Mouse (Mus musculus): Measurements from ENCODE around the gene Gm5678.
"Not testable (repeated sequence)": the region's sequence is repeated elsewhere in the genome, so short reads cannot be mapped to it uniquely, and the experiment has no call there.

The Gm5678 gene

DNA sequence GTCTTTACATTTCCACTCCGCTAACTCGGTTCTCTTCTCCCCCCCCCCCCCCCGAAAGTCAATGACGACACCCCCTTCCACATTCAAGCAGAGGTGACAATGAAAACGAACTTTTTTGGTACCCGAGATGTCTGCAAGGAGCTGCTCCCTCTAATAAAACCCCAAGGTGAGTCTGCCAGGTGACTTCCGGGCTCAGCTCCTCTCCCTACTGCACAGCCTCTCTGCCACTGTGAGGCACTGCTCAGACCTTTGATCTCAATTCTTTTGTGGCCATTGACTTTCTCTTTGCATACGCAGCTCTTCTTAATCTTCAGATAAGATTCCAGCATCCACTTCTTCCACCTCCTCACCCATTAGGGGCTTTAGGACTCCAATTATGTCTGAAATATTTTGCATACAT is 19.2 kb upstream of the Gm5678 start:
- no peak for DNase-seq

- no peak for DNase-seq
These were observed 18.1 kb upstream of the Gm5678 start for GRCm38 (mm10) chr16:93609796-93610195.

DNA sequence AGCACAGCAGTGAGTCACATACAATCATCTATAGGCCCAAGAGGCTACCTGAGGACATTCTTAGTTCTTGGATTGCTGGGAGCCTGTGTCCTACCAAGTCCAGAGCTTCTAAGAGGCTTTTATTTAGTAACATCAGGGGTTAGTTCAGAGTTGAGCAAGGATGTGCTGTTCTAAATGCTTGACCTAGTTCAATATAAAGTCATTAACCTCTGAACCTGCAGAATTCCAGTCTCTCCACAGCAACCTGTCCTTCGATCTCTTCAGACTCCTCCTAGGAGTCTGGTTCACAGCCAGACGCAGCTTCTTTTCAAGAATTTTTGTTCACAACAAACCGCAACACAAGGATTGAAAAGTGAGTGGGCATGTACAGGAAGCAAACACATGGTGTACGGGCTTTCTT is 16.9 kb upstream of the Gm5678 start:
- DNase-seq: no peak

GRCm38 (mm10) chr16:93615118-93615870 is 12.6 kb upstream of the Gm5678 start:
- peak; percentile 61 to 75 for DNase-seq

GRCm38 (mm10) chr16:93623759-93624158 is 4.1 kb upstream of the Gm5678 start:
- not testable (repeated sequence) for DNase-seq

DNA sequence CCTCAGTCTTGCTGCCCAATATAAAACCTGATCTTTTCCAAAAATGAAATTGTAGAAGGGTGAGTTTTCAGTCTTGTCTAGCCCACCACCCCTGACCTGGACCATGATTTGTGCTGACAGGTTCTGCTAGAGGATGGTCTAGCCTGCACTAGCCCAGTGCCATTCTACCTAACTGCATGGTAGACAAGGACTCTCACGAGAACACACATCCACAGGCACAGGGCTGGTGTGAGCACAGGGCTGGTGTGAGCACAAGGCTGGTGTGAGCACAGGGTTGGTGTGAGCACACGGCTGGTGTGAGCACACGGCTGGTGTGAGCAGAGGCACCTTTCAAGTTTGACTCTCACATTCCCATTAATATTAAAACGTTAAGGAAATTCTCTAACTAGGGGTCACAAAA is 3.2 kb upstream of the Gm5678 start:
- no peak for DNase-seq

GRCm38 (mm10) chr16:93626745-93627144 is 1.2 kb upstream of the Gm5678 start:
- peak in 1 of 2 experiments; percentile 37 for DNase-seq

DNA sequence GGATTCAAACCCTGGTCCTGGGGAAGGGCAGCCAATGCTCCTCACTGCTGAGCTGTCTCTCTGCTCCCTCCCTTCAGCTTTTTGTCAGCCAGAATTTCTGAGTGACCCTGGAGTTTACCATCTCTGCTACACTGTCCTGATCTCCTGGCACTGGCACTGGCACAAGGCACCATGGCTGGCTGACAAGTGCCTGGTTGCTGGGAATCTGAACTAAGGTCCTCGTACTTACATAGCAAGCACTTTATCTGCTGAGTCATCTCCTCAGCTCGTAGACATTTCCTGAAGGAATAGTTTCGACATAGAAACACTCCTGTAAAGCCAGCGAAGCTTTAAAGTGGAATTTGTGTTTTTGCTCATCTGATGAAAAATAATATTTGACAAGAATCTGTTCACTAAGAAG is 16.1 kb downstream of the Gm5678 start:
- no peak for DNase-seq

DNA sequence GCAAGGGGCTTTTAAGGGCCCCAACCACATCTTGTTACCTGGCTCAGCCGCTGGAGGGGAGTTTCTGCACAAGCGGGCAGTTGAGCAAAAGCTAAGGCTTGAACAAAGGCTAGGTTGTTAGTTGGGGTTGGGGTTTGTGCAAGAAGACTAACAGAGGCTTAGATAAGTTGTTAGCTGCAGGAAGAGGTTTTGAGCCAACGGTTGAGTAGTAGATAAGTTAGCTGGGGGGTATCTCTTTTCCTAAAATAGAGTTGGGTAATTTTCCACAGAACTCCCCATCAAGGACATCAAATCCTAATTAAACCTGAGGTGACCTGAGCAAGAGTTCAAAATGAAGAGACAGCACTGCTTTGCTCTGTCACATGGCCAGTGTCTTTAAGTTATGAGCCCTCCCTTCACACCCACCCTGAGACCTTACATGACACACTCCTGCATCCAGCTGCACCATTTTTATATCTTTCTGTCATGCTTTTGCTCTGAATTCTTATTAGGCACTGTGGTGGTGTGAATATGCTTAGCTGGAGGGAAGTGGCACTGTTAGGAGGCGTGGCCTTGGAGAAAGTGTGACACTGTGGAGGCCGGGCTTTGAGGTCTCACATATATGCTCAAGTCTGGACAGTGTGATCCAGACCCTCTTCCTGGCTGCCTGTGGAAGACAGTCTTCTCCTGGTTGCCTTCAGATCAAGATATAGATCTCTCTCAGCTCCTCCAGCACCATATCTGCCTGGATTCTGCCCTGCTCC is 20.7 kb downstream of the Gm5678 start:
- no peak for DNase-seq

DNA sequence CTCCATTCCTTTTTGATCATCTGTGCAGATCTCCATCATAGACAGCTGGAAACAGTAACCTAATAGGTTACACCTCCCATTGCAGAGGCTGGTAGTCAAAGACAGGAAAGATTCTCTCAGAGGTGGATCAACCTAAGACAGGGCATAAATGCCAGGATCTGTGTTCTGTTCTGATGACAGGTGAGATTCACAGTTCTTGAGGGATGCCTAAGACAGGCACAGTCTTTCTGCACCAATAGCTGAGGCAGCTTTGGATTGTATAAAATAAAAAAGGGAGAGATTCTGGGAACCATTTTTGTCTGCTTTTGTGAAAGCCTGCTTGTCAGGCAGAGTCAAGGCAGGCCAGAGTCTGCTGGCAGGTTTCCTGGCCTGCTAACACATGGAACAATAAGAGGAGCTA is 40.1 kb downstream of the Gm5678 start:
- DNase-seq: no peak

GRCm38 (mm10) chr16:93669521-93669920 is 41.6 kb downstream of the Gm5678 start:
- DNase-seq: no peak

GRCm38 (mm10) chr16:93670466-93670865 is 42.6 kb downstream of the Gm5678 start:
- DNase-seq: not testable (repeated sequence)

- DNase-seq: no peak
These were observed 43.2 kb downstream of the Gm5678 start for GRCm38 (mm10) chr16:93671064-93671463.

GRCm38 (mm10) chr16:93676376-93676775 is 48.5 kb downstream of the Gm5678 start:
- no peak for DNase-seq

DNA sequence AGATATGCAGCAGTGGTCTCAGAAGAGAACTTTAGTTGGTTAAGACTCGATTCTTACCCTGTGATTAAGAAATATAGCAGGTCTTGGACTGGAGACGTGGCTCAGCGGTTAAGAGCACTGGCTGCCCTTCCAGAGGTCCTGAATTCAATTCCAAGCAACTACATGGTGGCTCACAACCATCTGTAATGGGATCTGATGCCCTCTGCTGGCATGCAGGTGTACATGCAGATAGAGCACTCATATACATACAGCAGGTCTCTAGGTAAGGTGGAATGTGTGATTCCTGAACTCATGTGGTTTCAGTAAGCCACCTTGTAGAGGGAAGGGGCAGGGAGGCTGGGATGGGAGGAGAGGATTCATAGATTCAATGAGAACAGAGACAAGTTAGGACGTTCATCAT is 50.3 kb downstream of the Gm5678 start:
- no peak for DNase-seq

DNA sequence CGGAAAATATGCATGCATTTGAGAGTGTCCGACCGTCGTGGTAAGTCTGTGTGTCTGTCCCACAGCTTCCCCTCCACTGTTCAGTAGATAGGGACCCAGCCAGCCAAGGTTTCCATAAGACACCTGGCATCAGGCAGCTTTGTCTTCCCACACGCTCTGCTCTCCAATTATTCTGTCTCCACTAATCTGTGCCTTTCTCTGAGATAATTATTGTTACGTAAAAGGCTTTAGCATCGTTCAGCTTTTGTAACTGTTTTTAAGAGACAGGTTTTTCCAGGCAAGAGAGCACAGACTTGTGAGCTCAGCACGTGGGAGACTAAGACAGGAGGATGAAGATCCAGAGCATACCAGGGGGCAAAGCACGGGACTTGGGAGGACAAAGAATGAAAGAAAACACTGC is 51.3 kb downstream of the Gm5678 start:
- no peak for DNase-seq

All from lung, postnatal 4 days (tissue).